Mouse (Mus musculus) erythroblast, embryonic 14.5 days (primary cell): ENCODE results near the gene Agk.

Experiments used
- GATA1 ChIP-seq: IDR thresholded peaks from 2 replicates; pipeline ENCODE4 v1.6.1; 2012; ENCODE audit warnings: low read length, inconsistent platforms, mixed read lengths
- TAL1 ChIP-seq: IDR thresholded peaks from 3 replicates; pipeline ENCODE4 v1.6.1; 2012; ENCODE audit warnings: low read length, inconsistent platforms, mixed read lengths

DNA sequence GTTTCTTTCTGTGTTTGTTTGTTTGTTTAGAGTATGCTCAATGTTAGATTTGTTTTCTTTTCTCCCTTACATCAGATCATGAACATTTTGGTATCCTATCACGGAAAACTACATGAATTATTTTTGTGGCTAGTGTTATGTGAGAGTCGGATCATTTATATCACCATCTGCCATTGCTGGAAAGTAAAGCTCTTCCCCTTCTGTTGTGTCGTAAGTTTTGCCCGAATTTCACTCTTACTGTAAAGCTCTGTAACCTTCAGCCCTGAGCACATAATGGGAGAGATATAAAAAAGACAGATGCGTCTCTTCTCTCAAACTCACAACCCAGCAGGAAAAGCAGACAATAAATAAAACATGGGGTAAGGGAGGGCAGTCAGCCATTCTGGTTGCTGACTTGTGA lies 114.0 kb downstream of the Agk start, which contains the start of gene Wee2:
- no peak for TF ChIP-seq TAL1
- TF ChIP-seq GATA1, result no peak
